ENCODE assay signal across 8 mouse cellular contexts in the genomic region with DNA sequence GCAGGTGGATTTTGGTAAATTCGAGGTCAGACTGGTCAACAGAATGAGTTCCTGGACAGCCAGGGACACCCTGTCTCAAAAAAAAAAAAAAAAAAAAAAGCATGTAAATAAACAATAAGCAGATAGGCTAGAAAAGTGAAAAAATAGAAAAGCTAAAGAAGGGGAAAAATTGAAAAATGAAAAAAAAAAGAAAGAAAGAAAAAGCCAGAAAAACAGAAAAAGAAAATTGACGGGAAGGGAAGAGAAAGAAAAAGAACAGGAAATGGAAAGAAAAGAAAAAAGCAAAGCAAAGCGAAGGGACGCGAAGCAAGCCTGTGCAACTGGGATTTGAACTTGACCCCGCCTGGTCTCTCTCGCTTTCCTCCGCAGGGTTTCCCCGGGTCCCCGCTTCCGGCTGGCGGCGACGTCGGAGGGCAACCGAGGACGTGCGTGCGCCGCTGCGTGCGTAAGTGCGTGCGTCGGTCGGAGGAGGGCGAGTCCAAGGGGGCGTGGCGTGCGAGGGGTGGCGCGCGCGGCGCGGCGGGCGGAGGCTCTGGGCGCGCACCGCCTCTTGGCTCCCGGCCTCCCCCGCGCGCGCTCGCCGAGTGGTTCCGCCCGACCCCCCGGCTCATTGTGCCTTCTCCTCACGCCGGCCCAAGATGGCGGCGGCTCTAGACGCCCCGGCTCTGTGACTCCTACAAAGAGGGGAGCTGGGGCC. TPM values are rescaled to one million over a fixed set of nuclear protein-coding genes. Genes with fewer than 3 reads are reported as not detected.
DNase-seq lines count a peak whose midpoint lies in the region; ATAC-seq and TF ChIP-seq lines count a peak whose summit lies in the region.

A gene (plus strand): TSS at position 613 of the 697 bp plus-strand sequence.

- H3K27ac ChIP-seq in ES-E14 (ENCODE audit: insufficient read depth, low read depth, low read length, poor library complexity, severe bottlenecking), result peak within 1 kb of the TSS; percentile 90
- peak within 1 kb of the TSS; percentile 84 for H3K27ac ChIP-seq in forebrain, embryonic 16.5 days (ENCODE audit: low read length)
- peak within 1 kb of the TSS; percentile 95 for H3K27ac ChIP-seq in layer of hippocampus, adult 2 months
- peak within 1 kb of the TSS; percentile 86 for H3K27ac ChIP-seq in lung, embryonic 14.5 days (ENCODE audit: low read depth)
- peak within 1 kb of the TSS; percentile 69 for H3K27ac ChIP-seq in olfactory bulb, adult 2 months (ENCODE audit: insufficient read depth, low read depth, low read length)
- H3K27ac ChIP-seq in thymus, adult 2 months (ENCODE audit: control insufficient read depth, insufficient read depth, low read length), result no peak within 1 kb of the TSS

- under 1% methylated on average over 53 of the region's 57 CpGs for WGBS in forebrain, embryonic 16.5 days
- WGBS in lung, embryonic 14.5 days, result under 1% methylated on average over 55 of the region's 57 CpGs
- WGBS in olfactory bulb, adult 2 months, result 2% methylated on average over 52 of the region's 57 CpGs
- 1% methylated on average over 57 of the region's 57 CpGs for WGBS in thymus, adult 2 months

- H3K4me3 ChIP-seq in ES-E14 (ENCODE audit: insufficient read depth in 1 of 2, low read depth in 1 of 2, low read length in 2 of 2, poor library complexity in 1 of 2, severe bottlenecking in 1 of 2), result peak within 1 kb of the TSS; percentile 93 to 100
- peak within 1 kb of the TSS; percentile 95 for H3K4me3 ChIP-seq in forebrain, embryonic 16.5 days (replicated peaks; ENCODE audit: low read length)
- H3K4me3 ChIP-seq in layer of hippocampus, adult 2 months, result peak within 1 kb of the TSS; percentile 70
- peak within 1 kb of the TSS; percentile 98 for H3K4me3 ChIP-seq in lung, embryonic 14.5 days (ENCODE audit: low read depth, low read length)
- peak within 1 kb of the TSS; percentile 67 for H3K4me3 ChIP-seq in olfactory bulb, adult 2 months (ENCODE audit: insufficient read depth, low read depth, low read length)
- H3K4me3 ChIP-seq in thymus, adult 2 months (ENCODE audit: control insufficient read depth, insufficient read depth, low read length), result peak within 1 kb of the TSS; percentile 78

- no peaks in the 10 kb centered on the region for H3K9me3 ChIP-seq in ES-E14 (ENCODE audit: control insufficient read depth, insufficient read depth, low read depth, low read length)
- H3K9me3 ChIP-seq in forebrain, embryonic 16.5 days (ENCODE audit: control insufficient read depth, low read length), result no peaks in the 10 kb centered on the region
- H3K9me3 ChIP-seq in lung, embryonic 14.5 days (ENCODE audit: low read depth, low read length), result no peaks in the 10 kb centered on the region

- no peak for TF ChIP-seq CTCF in layer of hippocampus, adult 2 months (conservative IDR thresholded peaks at IDR 0.05)
- TF ChIP-seq CTCF in lung, embryonic 14.5 days (IDR thresholded peaks at IDR 0.05; ENCODE audit: low read depth), result no peak
- TF ChIP-seq CTCF in olfactory bulb, adult 2 months (IDR thresholded peaks at IDR 0.05; ENCODE audit: insufficient read depth, low read depth, low read length), result no peak
- peak; percentile 68; the same call in 1 of the 2 replicates for TF ChIP-seq CTCF in thymus, adult 2 months (IDR thresholded peaks at IDR 0.05; ENCODE audit: borderline replicate concordance, control insufficient read depth, extremely low read depth, insufficient read depth, low read length, poor library complexity)

- H3K27me3 ChIP-seq in forebrain, embryonic 16.5 days (replicated peaks; ENCODE audit: control insufficient read depth, insufficient read depth, low read length), result no peaks in the 10 kb centered on the region
- H3K27me3 ChIP-seq in lung, embryonic 14.5 days (ENCODE audit: insufficient read depth, low read length), result no peaks in the 10 kb centered on the region
- H3K27me3 ChIP-seq in thymus, adult 2 months (ENCODE audit: control insufficient read depth, insufficient read depth, low read length), result no peaks in the 10 kb centered on the region

- no peak; the same call in 1 of the 2 replicates for TF ChIP-seq POLR2A in olfactory bulb, adult 2 months (IDR thresholded peaks at IDR 0.05; ENCODE audit: insufficient read depth, low read depth, low read length)
- TF ChIP-seq POLR2A in thymus, adult 2 months (IDR thresholded peaks at IDR 0.05; ENCODE audit: control insufficient read depth, extremely low read depth, insufficient read depth, low read length, poor library complexity), result peak; percentile 48; the same call in 1 of the 2 replicates

- peak; percentile 94 for DNase-seq in ES-E14 (ENCODE audit: low read depth, low spot score)
- DNase-seq in cerebellum, adult 11-12 months, result peak; percentile 98
- peak; percentile 98 for DNase-seq in heart, postnatal 36 days
- peak; percentile 97 to 99 for DNase-seq in layer of hippocampus, adult 2 months (ENCODE audit: low spot score in 2 of 2)
- peak; percentile 99 for DNase-seq in lung, embryonic 14.5 days
- DNase-seq in thymus, adult 2 months, result peak; percentile 99

- in situ Hi-C loops in ES-E14 (cut with MboI; ENCODE audit: low sequenced_read_pairs in 2 of 2, unreplicated experiment in 2 of 2), result no loop called here

- peak; percentile 93 for ATAC-seq in forebrain, embryonic 16.5 days
- ATAC-seq in lung, embryonic 14.5 days (ENCODE audit: insufficient read depth), result peak; percentile 87

- H3K4me1 ChIP-seq in ES-E14 (ENCODE audit: control insufficient read depth in 2 of 2, insufficient read depth in 2 of 2, low read length in 2 of 2, poor library complexity in 1 of 2), result peaks cover 0 to 16% of the 10 kb centered on the region in 2 experiments; a peak in 2 of 4 replicates
- H3K4me1 ChIP-seq in forebrain, embryonic 16.5 days (replicated peaks; ENCODE audit: control insufficient read depth, insufficient read depth, low read length), result peaks cover 46% of the 10 kb centered on the region
- peaks cover 20% of the 10 kb centered on the region for H3K4me1 ChIP-seq in lung, embryonic 14.5 days (ENCODE audit: insufficient read depth)
- H3K4me1 ChIP-seq in olfactory bulb, adult 2 months (ENCODE audit: control insufficient read depth, insufficient read depth, low read length), result peaks cover 43% of the 10 kb centered on the region
- peaks cover 39% of the 10 kb centered on the region for H3K4me1 ChIP-seq in thymus, adult 2 months (replicated peaks; ENCODE audit: control insufficient read depth, insufficient read depth, low read length)

- H3K4me2 ChIP-seq in forebrain, embryonic 16.5 days (ENCODE audit: low read length), result peak within 1 kb of the TSS; percentile 97
- H3K4me2 ChIP-seq in lung, embryonic 14.5 days, result peak within 1 kb of the TSS; percentile 99

- H3K9ac ChIP-seq in ES-E14 (ENCODE audit: insufficient read depth, low read depth, low read length, poor library complexity, severe bottlenecking), result peak within 1 kb of the TSS; percentile 99
- H3K9ac ChIP-seq in forebrain, embryonic 16.5 days (replicated peaks; ENCODE audit: low read depth, low read length), result peak within 1 kb of the TSS; percentile 95
- peak within 1 kb of the TSS; percentile 92 for H3K9ac ChIP-seq in lung, embryonic 14.5 days

- intact Hi-C loops in heart, postnatal 36 days (cut with DNase I), result no loop called here

- no peaks in the 10 kb centered on the region for H3K36me3 ChIP-seq in ES-E14 (ENCODE audit: control insufficient read depth, insufficient read depth, low read length, poor library complexity, severe bottlenecking)
- no peaks in the 10 kb centered on the region for H3K36me3 ChIP-seq in forebrain, embryonic 16.5 days (ENCODE audit: control insufficient read depth, insufficient read depth)
- H3K36me3 ChIP-seq in lung, embryonic 14.5 days (ENCODE audit: insufficient read depth), result no peaks in the 10 kb centered on the region
- H3K36me3 ChIP-seq in thymus, adult 2 months (ENCODE audit: control insufficient read depth, insufficient read depth, low read length), result no peaks in the 10 kb centered on the region

TF ChIP-seq in ES-E14, 5 proteins besides CTCF, POLR2A, EP300 and RAD21:
- TF ChIP-seq ZNF384 (IDR thresholded peaks at IDR 0.05; ENCODE audit: low read depth, low read length), result 0 out of 2 replicates have a peak, but pooled peaks have one; percentile 27
- TF ChIP-seq ZC3H11A (IDR thresholded peaks at IDR 0.05; ENCODE audit: borderline replicate concordance, low read depth, low read length), result no peak
- peak; percentile 73; the same call in 1 of the 2 replicates for TF ChIP-seq HCFC1 (IDR thresholded peaks at IDR 0.05; ENCODE audit: borderline replicate concordance, insufficient read depth, low read length)

RNA-seq across cellular contexts. Expression of the gene that starts here (rescaled TPM):
- 31.9 and 41.2 TPM in 2 replicates for total RNA-seq in ES-E14 (2012; rRNA removed)
- polyA plus RNA-seq in forebrain, embryonic 16.5 days (2015; fragmentation: Nextera tagmentation; extraction: Ambion mirVana), result 17.4 and 22.5 TPM in 2 replicates
- total RNA-seq in heart, postnatal 36 days (2021), result 10 to 100 TPM; 22.5 to 27.0 TPM
- 10 to 100 TPM; 52.0 to 63.6 TPM for total RNA-seq in layer of hippocampus, adult 2 months (2021)
- polyA plus RNA-seq in lung, embryonic 14.5 days (2014; fragmentation: Nextera tagmentation; extraction: Ambion mirVana), result 26.9 and 29.1 TPM in 2 replicates
- polyA plus RNA-seq in olfactory bulb, adult 2 months (2012; ENCODE audit: insufficient read depth, insufficient read length, low replicate concordance, missing spikeins), result 106 and 235 TPM in 2 replicates
- 121 and 155 TPM in 2 replicates for polyA plus RNA-seq in thymus, adult 2 months (2012; rRNA removed)
